Mouse (Mus musculus) T-cell, adult 66 days (primary cell): ENCODE data around the gene Osm. TPM values are rescaled to one million over a fixed set of nuclear protein-coding genes. Genes with fewer than 3 reads are reported as not detected.

ENCODE experiments used
- total RNA-seq, 2 experiments: library from RNA; stranded (reverse); gene quantifications; 3 replicates in 1 of 2; 4 replicates in 1 of 2; pipeline ENCODE4 v1.2.4; 2023

Gene Osm
- 10 to 100 TPM; 10.2 to 11.2 TPM for total RNA-seq

GRCm38 (mm10) chr11:4235665-4236545 lies at the start of gene Osm:
Gene Osm, plus strand, starts transcription at chr11:4236420.

GRCm38 (mm10) chr11:4186486-4187317 lies 49.5 kb upstream of the Osm start, which contains the start of gene Tbc1d10a:
Gene Tbc1d10a, plus strand, starts transcription at chr11:4186789.

GRCm38 (mm10) chr11:4217914-4218629 lies 18.1 kb upstream of the Osm start, which contains the start of gene Castor1:
Gene Castor1, plus strand, starts transcription at chr11:4218225.

GRCm38 (mm10) chr11:4256846-4257607 lies 20.8 kb downstream of the Osm start, which contains the start of gene Lif:
Gene Lif, plus strand, starts transcription at chr11:4257557.

Other genes with a start within 250 kb of the Osm start
- gene Sec14l4, start 205.0 kb upstream of the Osm start, total RNA-seq, result not detected
- not detected for gene Sec14l3, start 171.6 kb upstream of the Osm start, total RNA-seq
- 1 to 10 TPM; 1.3 to 1.6 TPM for gene Mtfp1, start 141.0 kb upstream of the Osm start, total RNA-seq
- 1 to 10 TPM; 1.4 to 1.5 TPM for gene Sec14l2, start 113.0 kb upstream of the Osm start, total RNA-seq
- 10 to 100 TPM; 23.2 to 26.3 TPM for gene Rnf215, start 101.2 kb upstream of the Osm start, total RNA-seq
- gene Ccdc157, start 76.1 kb upstream of the Osm start, total RNA-seq, result 1 to 10 TPM; 5.7 to 7.2 TPM
- gene Sf3a1, start 76.1 kb upstream of the Osm start, total RNA-seq, result 10 to 100 TPM; 51.6 to 67.0 TPM
- 10 to 100 TPM; 60.5 to 64.0 TPM for gene Tbc1d10a, start 49.6 kb upstream of the Osm start, total RNA-seq
- 10 to 100 TPM in 1 of 2 experiments, 1 to 10 TPM in 1; 10.0 to 11.8 TPM for gene Castor1, start 18.2 kb upstream of the Osm start, total RNA-seq
- 1 to 10 TPM in 1 of 2 experiments, under 1 TPM in 1; 0.77 to 1.3 TPM for gene Lif, start 21.1 kb downstream of the Osm start, total RNA-seq
- 1 to 10 TPM; 1.4 to 3.0 TPM for gene Hormad2, start 204.7 kb downstream of the Osm start, total RNA-seq